Mouse (Mus musculus) forebrain, embryonic 10.5 days (tissue): ENCODE data around the gene Cd27. TPM values are rescaled to one million over a fixed set of nuclear protein-coding genes. Genes with fewer than 3 reads are reported as not detected.

ENCODE experiments used
- DNase-seq: peaks from one replicate; pipeline ENCODE4 v3.0.0-alpha.2; 2017; ENCODE audit warnings: low spot score; ENCODE audit errors: extremely low spot score
- H3K27ac ChIP-seq: fragments of 300-500 bp; sonication (generic); 2 replicates; pipeline ENCODE4 v1.5.1; 2016; ENCODE audit warnings: mild to moderate bottlenecking
- H3K27me3 ChIP-seq: fragments of 300-500 bp; sonication (generic); 2 replicates; pipeline ENCODE4 v1.6.1; 2016; ENCODE audit warnings: mild to moderate bottlenecking; ENCODE audit not compliant: poor library complexity, severe bottlenecking
- H3K36me3 ChIP-seq: fragments of 300-500 bp; sonication (generic); replicated peaks from 2 replicates; pipeline ENCODE4 v1.6.1; 2016; ENCODE audit warnings: mild to moderate bottlenecking, moderate library complexity
- H3K4me1 ChIP-seq: fragments of 300-500 bp; sonication (generic); 2 replicates; pipeline ENCODE4 v1.6.1; 2016
- H3K4me3 ChIP-seq: fragments of 300-500 bp; sonication (generic); 2 replicates; pipeline ENCODE4 v1.5.1; 2016; ENCODE audit warnings: mild to moderate bottlenecking, moderate library complexity
- H3K9me3 ChIP-seq: fragments of 300-500 bp; sonication (generic); 2 replicates; pipeline ENCODE4 v1.6.1; 2016; ENCODE audit warnings: mild to moderate bottlenecking, moderate library complexity
- WGBS: fragments of 180-500 bp; shearing (Covaris S2); methylation state at CpG from one replicate; pipeline ENCODE4 v1.1.7; 2016; 5-methylcytosine and 5-hydroxymethylcytosine counted together
- microRNA-seq: library from miRNA; unstranded; fragments of <30 nt; microRNA quantifications from one replicate; pipeline ENCODE4, GENCODE M21; 2017
- polyA plus RNA-seq: library from polyadenylated mRNA; unstranded; fragments of >200 nt; fragmentation: Nextera tagmentation; extraction: Ambion mirVana; gene quantifications from 2 replicates; pipeline ENCODE4 v1.2.1, GENCODE M21; 2016

Cd27 gene
- polyA plus RNA-seq, 1 experiment from 2014 or later = 1.1 TPM

- H3K9me3 ChIP-seq = no peaks in the 10 kb centered on the region
- DNase-seq = peak; percentile 92
- peak overlapping the region; percentile 99 for H3K27ac ChIP-seq
- peak overlapping the region; percentile 77 for H3K4me3 ChIP-seq
- peaks cover 22% of the 10 kb centered on the region for H3K4me1 ChIP-seq
- H3K27me3 ChIP-seq = no peaks in the 10 kb centered on the region
- peaks cover 55% of the 10 kb centered on the region for H3K36me3 ChIP-seq
- WGBS = under 1% methylated on average over 34 of the region's 34 CpGs
These were observed 44.6 kb downstream of the Cd27 start for GRCm38 (mm10) chr6:125192016-125192714.

DNA sequence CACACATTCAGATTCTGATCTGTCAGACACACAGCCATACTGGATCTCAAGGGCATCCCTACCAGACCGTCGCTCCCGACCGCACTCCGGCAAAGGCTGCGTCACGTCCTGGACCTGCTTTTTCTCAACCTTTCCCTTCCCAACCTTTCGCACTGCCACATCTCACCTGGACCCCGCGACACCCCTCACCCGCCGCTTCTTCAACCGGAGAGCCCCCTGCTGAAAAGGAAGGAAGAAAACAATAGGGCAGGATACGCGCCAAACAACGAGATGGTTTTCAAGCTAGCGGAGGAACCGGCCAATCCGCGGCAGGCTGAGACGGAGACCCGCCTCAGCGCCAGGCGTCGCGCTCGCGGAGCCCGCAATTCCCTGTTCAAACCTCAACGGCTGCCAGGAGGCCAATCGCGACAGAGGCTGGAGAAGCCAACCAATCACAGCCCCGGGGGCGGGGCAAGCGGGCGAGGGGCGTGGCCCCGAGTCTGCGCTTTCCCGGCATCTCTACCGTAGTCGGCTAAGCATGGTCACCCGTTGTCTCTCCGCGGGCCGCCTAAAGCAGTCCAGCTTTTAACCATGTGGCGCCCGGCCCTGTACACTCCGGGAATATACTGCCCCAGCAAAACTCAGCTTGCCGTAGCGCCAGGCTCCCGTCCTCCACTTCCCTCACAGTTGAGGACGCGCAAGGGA lies 45.3 kb downstream of the Cd27 start, which contains the start of the genes Ncapd2 and Mrpl51:
Gene Ncapd2, minus strand, starts transcription at position 370 of the 684 bp plus-strand sequence.
Gene Mrpl51, plus strand, starts transcription at position 470 of the 684 bp plus-strand sequence.
- Histone ChIP-seq H3K36me3 (peaks cover 61% of the 10 kb centered on the region), H3K27me3 (no peaks in the 10 kb centered on the region), H3K9me3 (no peaks in the 10 kb centered on the region), H3K27ac (peak within 1 kb of the TSS; percentile 99), H3K4me3 (peak within 1 kb of the TSS; percentile 77), H3K4me1 (peaks cover 22% of the 10 kb centered on the region)
- WGBS = under 1% methylated on average over 54 of the region's 54 CpGs
- peak; percentile 99 for DNase-seq

GRCm38 (mm10) chr6:125190816-125191215 lies 46.0 kb downstream of the Cd27 start:
- Histone ChIP-seq H3K4me1 (peaks cover 21% of the 10 kb centered on the region), H3K9me3 (no peaks in the 10 kb centered on the region), H3K36me3 (peaks cover 67% of the 10 kb centered on the region), H3K27me3 (no peaks in the 10 kb centered on the region), H3K27ac (peak overlapping the region; percentile 99), H3K4me3 (peak overlapping the region; percentile 77)
- no peak for DNase-seq

DNA sequence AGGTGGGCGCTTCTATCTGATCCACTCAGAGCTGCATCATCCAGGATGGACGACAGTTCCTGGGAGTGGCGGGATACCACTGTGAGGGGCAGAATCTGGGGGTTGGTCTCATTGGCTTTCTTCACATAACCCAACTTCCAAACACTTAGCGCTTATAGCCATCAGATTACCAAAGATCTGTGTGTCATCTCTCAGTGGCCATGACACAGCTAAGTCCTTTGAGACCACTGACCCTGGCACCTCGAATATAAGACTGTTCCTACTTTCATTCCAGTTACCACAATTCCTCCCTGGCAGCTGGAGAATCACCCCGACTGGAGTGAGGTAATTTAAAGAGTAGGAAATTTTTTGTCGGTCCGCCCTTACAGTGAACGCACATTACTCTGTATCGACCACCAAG lies 50.6 kb downstream of the Cd27 start:
- Histone ChIP-seq H3K36me3 (peaks cover 88% of the 10 kb centered on the region), H3K27ac (no peak overlapping the region), H3K9me3 (no peaks in the 10 kb centered on the region), H3K4me1 (peaks cover 6% of the 10 kb centered on the region; the same call in 1 of the 2 replicates), H3K27me3 (no peaks in the 10 kb centered on the region), H3K4me3 (no peak overlapping the region)
- DNase-seq = no peak
- WGBS = 94% methylated on average over 10 of the region's 10 CpGs

Small RNA genes within 50 kb of the gene (microRNA-seq; reads per million reads assigned to microRNA genes)
- gene Mir3098 = 3.0 reads per million, percentile 2 among the genes with 10 or more reads in this experiment
- not detected for gene Mir8113

Other genes with a start within 250 kb of the Cd27 start
- gene Pianp, start 240.3 kb downstream of the Cd27 start, polyA plus RNA-seq = 1.4 and 1.7 TPM in 2 replicates
- gene Zfp384, start 227.9 kb downstream of the Cd27 start, polyA plus RNA-seq = 8.2 and 12.1 TPM in 2 replicates
- gene Ing4, start 197.2 kb downstream of the Cd27 start, polyA plus RNA-seq = 117 and 121 TPM in 2 replicates
- gene Acrbp, start 187.3 kb downstream of the Cd27 start, polyA plus RNA-seq = 12.8 and 12.9 TPM in 2 replicates
- gene Lpar5, start 169.1 kb downstream of the Cd27 start, polyA plus RNA-seq = 0.22 and 0.30 TPM in 2 replicates
- gene Chd4, start 141.0 kb downstream of the Cd27 start, polyA plus RNA-seq = 91.0 and 99.4 TPM in 2 replicates
- 101 and 103 TPM in 2 replicates for gene Nop2, start 105.1 kb downstream of the Cd27 start, polyA plus RNA-seq
- gene Iffo1, start 91.8 kb downstream of the Cd27 start, polyA plus RNA-seq = 9.2 and 10.0 TPM in 2 replicates
- 3,225 and 3,313 TPM in 2 replicates for gene Gapdh, start 70.5 kb downstream of the Cd27 start, polyA plus RNA-seq
- gene Ncapd2, start 45.3 kb downstream of the Cd27 start, polyA plus RNA-seq = 271 and 274 TPM in 2 replicates
- 232 and 239 TPM in 2 replicates for gene Mrpl51, start 45.2 kb downstream of the Cd27 start, polyA plus RNA-seq
- 3.8 and 4.7 TPM in 2 replicates for gene Vamp1, start 21.5 kb downstream of the Cd27 start, polyA plus RNA-seq
- 1.6 and 2.1 TPM in 2 replicates for gene Tapbpl, start 5.2 kb downstream of the Cd27 start, polyA plus RNA-seq
- 0.12 TPM in 1 of 2 replicates, not detected in the other for gene Tuba3a, start 49.0 kb upstream of the Cd27 start, polyA plus RNA-seq
- 16.1 and 17.2 TPM in 2 replicates for gene Ltbr, start 76.9 kb upstream of the Cd27 start, polyA plus RNA-seq
- 0.20 and 0.30 TPM in 2 replicates for gene Scnn1a, start 83.6 kb upstream of the Cd27 start, polyA plus RNA-seq
- gene Tnfrsf1a, start 112.4 kb upstream of the Cd27 start, polyA plus RNA-seq = 24.1 and 24.4 TPM in 2 replicates
- gene Plekhg6, start 143.8 kb upstream of the Cd27 start, polyA plus RNA-seq = 0.07 TPM in 2 replicates